8 mouse cellular contexts compared by ENCODE assay signal in the genomic region with DNA sequence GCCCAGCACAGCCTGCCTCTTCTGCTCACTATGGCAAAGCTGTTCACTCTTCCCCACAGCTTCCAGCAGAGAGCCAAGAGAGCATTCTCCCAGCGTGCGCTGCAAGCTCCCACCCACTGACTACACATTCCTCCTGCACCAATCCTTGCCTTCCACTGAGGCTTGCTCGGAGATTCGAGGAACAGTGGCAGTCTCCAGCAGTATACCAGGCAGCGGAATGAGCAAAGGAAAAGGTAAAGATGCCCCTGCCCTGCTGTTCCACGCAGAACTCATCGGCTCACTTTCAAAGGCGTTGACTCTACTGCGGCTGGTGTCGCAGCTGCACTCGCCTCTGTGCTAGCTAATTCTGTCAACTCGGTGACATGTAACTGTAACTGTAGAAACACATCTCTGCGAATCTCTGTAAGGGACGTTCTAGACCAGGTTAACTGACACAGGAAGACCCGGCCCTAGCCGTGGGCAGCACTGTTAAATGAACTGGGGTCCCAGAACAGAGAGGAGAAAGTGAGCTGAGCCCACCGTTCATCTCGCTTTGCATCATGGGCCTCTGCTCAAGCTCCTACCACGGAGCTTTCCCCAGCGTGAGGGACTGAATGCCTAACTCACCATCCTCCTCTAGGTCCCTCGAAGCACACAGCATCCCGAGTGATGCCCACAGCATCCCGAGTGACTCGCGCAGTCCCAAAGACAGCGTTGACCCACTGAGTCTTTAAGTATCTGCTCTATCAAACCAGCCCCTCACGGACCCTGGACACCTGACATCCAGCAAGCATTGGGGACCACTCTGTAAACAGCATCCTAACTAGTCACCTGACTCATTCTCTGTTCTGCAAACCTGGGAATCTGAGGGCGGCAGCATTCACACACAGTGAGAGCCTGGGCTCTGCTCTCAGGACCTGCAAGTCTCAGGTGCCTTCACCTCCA. TPM values are rescaled to one million over a fixed set of nuclear protein-coding genes. Genes with fewer than 3 reads are reported as not detected.
DNase-seq lines count a peak whose midpoint lies in the region; ATAC-seq lines count a peak whose summit lies in the region.

No protein-coding gene starts in this region.

- H3K27ac ChIP-seq in lung, embryonic 15.5 days = no peak overlapping the region
- peak overlapping the region; percentile 78 for H3K27ac ChIP-seq in hindbrain, embryonic 14.5 days
- H3K27ac ChIP-seq in liver, embryonic 12.5 days = no peak overlapping the region

- H3K36me3 ChIP-seq in lung, embryonic 15.5 days = no peaks in the 10 kb centered on the region
- H3K36me3 ChIP-seq in hindbrain, embryonic 14.5 days (replicated peaks; ENCODE audit: control insufficient read depth, insufficient read depth) = no peaks in the 10 kb centered on the region
- H3K36me3 ChIP-seq in liver, embryonic 12.5 days = no peaks in the 10 kb centered on the region

- peak; percentile 12 for ATAC-seq in lung, embryonic 15.5 days (ENCODE audit: borderline replicate concordance, extremely low read depth, low FRiP score, low TSS enrichment)
- peak; percentile 54 for ATAC-seq in hindbrain, embryonic 14.5 days (ENCODE audit: low FRiP score)
- ATAC-seq in liver, embryonic 12.5 days = no peak

- no peak for DNase-seq in lung, adult 18-20 months
- DNase-seq in embryo, embryonic 11 days = peak; percentile 47
- DNase-seq in hindbrain, embryonic 14.5 days (ENCODE audit: low spot score) = peak; percentile 58
- DNase-seq in right cerebral cortex, postnatal 36 days (ENCODE audit: low spot score in 2 of 2) = peak; percentile 66 to 82
- DNase-seq in thymus, adult 18-20 months = no peak
- DNase-seq in urinary bladder, adult 18-20 months (ENCODE audit: low spot score in 2 of 2) = no peak

- H3K4me3 ChIP-seq in lung, embryonic 15.5 days = peak overlapping the region; percentile 31
- H3K4me3 ChIP-seq in hindbrain, embryonic 14.5 days (replicated peaks; ENCODE audit: low read length) = peak overlapping the region; percentile 34
- peak overlapping the region; percentile 24 for H3K4me3 ChIP-seq in liver, embryonic 12.5 days

- peaks cover 14% of the 10 kb centered on the region; the same call in 1 of the 2 replicates for H3K27me3 ChIP-seq in lung, embryonic 15.5 days
- peaks cover 8% of the 10 kb centered on the region; the same call in 1 of the 2 replicates for H3K27me3 ChIP-seq in hindbrain, embryonic 14.5 days (ENCODE audit: control insufficient read depth, insufficient read depth, low read length)
- H3K27me3 ChIP-seq in liver, embryonic 12.5 days (replicated peaks) = peaks cover 65% of the 10 kb centered on the region

- peaks cover 41% of the 10 kb centered on the region for H3K4me1 ChIP-seq in lung, embryonic 15.5 days
- H3K4me1 ChIP-seq in hindbrain, embryonic 14.5 days (replicated peaks; ENCODE audit: control insufficient read depth, insufficient read depth, low read length) = peaks cover 17% of the 10 kb centered on the region
- peaks cover 28% of the 10 kb centered on the region for H3K4me1 ChIP-seq in liver, embryonic 12.5 days

- H3K9me3 ChIP-seq in lung, embryonic 15.5 days = no peaks in the 10 kb centered on the region
- no peaks in the 10 kb centered on the region for H3K9me3 ChIP-seq in hindbrain, embryonic 14.5 days (ENCODE audit: control insufficient read depth, low read length)
- 0 out of 2 replicates have a peak, but pooled peaks cover 1% of the 10 kb centered on the region for H3K9me3 ChIP-seq in liver, embryonic 12.5 days (replicated peaks)

- peak overlapping the region; percentile 75 for H3K4me2 ChIP-seq in lung, embryonic 15.5 days
- peak overlapping the region; percentile 89 for H3K4me2 ChIP-seq in hindbrain, embryonic 14.5 days (replicated peaks)
- peak overlapping the region; percentile 53 for H3K4me2 ChIP-seq in liver, embryonic 12.5 days

- peak overlapping the region; percentile 3; the same call in 1 of the 2 replicates for H3K9ac ChIP-seq in lung, embryonic 15.5 days
- peak overlapping the region; percentile 52 for H3K9ac ChIP-seq in hindbrain, embryonic 14.5 days
- no peak overlapping the region for H3K9ac ChIP-seq in liver, embryonic 12.5 days

- WGBS in lung, embryonic 15.5 days = 4% methylated on average over 28 of the region's 28 CpGs
- WGBS in hindbrain, embryonic 14.5 days = 2% methylated on average over 28 of the region's 28 CpGs
- WGBS in liver, embryonic 12.5 days (ENCODE audit: insufficient replicate concordance) = 10% methylated on average over 28 of the region's 28 CpGs

RNA-seq across cellular contexts. Expression of gene Gipc2, which starts 59.5 kb away (rescaled TPM):
- 10.0 and 11.2 TPM in 2 replicates for polyA plus RNA-seq in lung, embryonic 15.5 days (2015; fragmentation: Nextera tagmentation; extraction: Ambion mirVana)
- polyA plus RNA-seq in hindbrain, embryonic 14.5 days (2014; fragmentation: Nextera tagmentation; extraction: Ambion mirVana) = 9.2 and 11.7 TPM in 2 replicates
- 11.3 and 12.3 TPM in 2 replicates for polyA plus RNA-seq in liver, embryonic 12.5 days (2016; fragmentation: Nextera tagmentation; extraction: Ambion mirVana)

Comparison
In these comparisons a context has a peak if more than half of its experiments do, and no peak if none do; other contexts are left out.
1. DNase-seq: peak in embryo, embryonic 11 days (single experiment), hindbrain, embryonic 14.5 days (single experiment) and right cerebral cortex, postnatal 36 days (2 of 2); none in lung, adult 18-20 months (0 of 2), thymus, adult 18-20 months (0 of 2) and urinary bladder, adult 18-20 months (0 of 2).
2. Peak in every context shown above with its lines, with median percentiles within 50 percentile points of each other: H3K4me2 ChIP-seq and H3K4me3 ChIP-seq.